Comparison of ENCODE assay signal across 12 mouse cellular contexts in the genomic region with DNA sequence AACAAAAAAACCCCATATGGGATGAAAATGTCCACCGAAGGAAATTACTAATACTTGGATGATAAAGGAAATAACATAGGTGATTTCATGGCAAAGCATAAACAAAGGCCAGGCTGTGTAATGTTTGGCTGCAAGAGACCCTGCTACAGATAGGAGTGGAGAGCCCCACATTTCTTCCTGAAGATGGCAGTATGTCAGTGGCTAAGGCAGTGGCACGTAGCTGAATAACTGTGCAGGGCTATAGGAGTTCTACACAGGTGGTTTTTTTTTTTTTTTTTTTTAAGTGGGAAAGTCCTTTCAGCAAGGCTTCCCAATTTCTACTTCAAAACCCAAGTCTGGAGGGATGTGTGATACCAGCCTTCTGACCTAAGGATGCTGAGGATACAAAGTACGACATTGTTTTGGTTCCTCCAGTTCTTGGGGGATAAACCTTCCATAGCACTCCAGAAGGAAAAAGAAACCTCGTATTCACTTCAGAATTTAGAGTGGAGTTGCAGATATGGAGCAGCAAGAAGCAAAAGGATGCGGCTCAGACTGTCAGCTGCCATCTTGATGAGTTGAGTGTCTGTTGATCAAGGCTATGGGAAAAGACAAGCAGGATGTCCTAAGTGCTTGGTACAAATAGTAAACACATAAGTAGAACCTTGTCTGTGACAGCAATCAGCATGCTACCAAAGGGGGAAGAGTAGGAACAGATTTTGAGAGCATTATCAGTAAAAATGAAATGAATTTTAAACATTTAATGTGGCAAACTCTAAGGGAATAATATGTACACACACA. TPM values are rescaled to one million over a fixed set of nuclear protein-coding genes. Genes with fewer than 3 reads are reported as not detected.
DNase-seq lines count a peak whose midpoint lies in the region; ATAC-seq and TF ChIP-seq lines count a peak whose summit lies in the region.
"Had no signal": no experiment of that assay in that cellular context is flagged by ENCODE, and none has a peak within 500 bp of the region (broad histone marks: within the 10 kb centered on the region; RNA-seq: fewer than 3 reads in every experiment).

No protein-coding gene starts in this region.

- no peaks in the 10 kb centered on the region for H3K27me3 ChIP-seq in lung, embryonic 14.5 days (ENCODE audit: insufficient read depth, low read length)
- H3K27me3 ChIP-seq in limb, embryonic 14.5 days (ENCODE audit: control insufficient read depth, insufficient read depth, low read length), result no peaks in the 10 kb centered on the region
- H3K27me3 ChIP-seq: heart, embryonic 15.5 days had no signal

- no peak for TF ChIP-seq POLR2A in brain, embryonic 14.5 days (IDR thresholded peaks at IDR 0.05; ENCODE audit: borderline replicate concordance, extremely low read depth, insufficient read depth, insufficient read length, poor library complexity, severe bottlenecking)
- TF ChIP-seq POLR2A in limb, embryonic 14.5 days (IDR thresholded peaks at IDR 0.05; ENCODE audit: borderline replicate concordance, extremely low read depth, insufficient read depth, insufficient read length), result no peak

- WGBS in lung, embryonic 14.5 days, result 35% methylated on average over 5 of the region's 5 CpGs
- 63% methylated on average over 5 of the region's 5 CpGs for WGBS in limb, embryonic 14.5 days

- H3K4me2 ChIP-seq in lung, embryonic 14.5 days, result no peak overlapping the region
- H3K4me2 ChIP-seq in limb, embryonic 14.5 days (replicated peaks; ENCODE audit: low read depth, low read length, severe bottlenecking), result no peak overlapping the region
- H3K4me2 ChIP-seq: heart, embryonic 15.5 days had no signal

- H3K9me3 ChIP-seq in lung, embryonic 14.5 days (ENCODE audit: low read depth, low read length), result no peaks in the 10 kb centered on the region
- no peaks in the 10 kb centered on the region for H3K9me3 ChIP-seq in limb, embryonic 14.5 days (ENCODE audit: control insufficient read depth, low read length)
- H3K9me3 ChIP-seq: G1E; heart, embryonic 15.5 days had no signal

- DNase-seq in frontal cortex, postnatal 10 days (ENCODE audit: low spot score in 2 of 2), result no peak
- peak; percentile 61 for DNase-seq in lung, embryonic 14.5 days
- DNase-seq in lung, adult 18-20 months, result no peak
- DNase-seq in brain, embryonic 14.5 days (ENCODE audit: low read depth), result peak; percentile 76
- DNase-seq in limb, embryonic 14.5 days (ENCODE audit: low spot score), result peak; percentile 52
- DNase-seq in spleen, adult 18-20 months, result no peak
- no peak for DNase-seq in cerebellum, adult 9-11 months
- DNase-seq: cerebellum, postnatal 25 days had no signal

- no peaks in the 10 kb centered on the region for H3K36me3 ChIP-seq in lung, embryonic 14.5 days (ENCODE audit: insufficient read depth)
- no peaks in the 10 kb centered on the region for H3K36me3 ChIP-seq in limb, embryonic 14.5 days (ENCODE audit: control insufficient read depth, insufficient read depth, low read length)
- H3K36me3 ChIP-seq: G1E; heart, embryonic 15.5 days had no signal

- peak; percentile 62 for TF ChIP-seq CTCF in lung, embryonic 14.5 days (IDR thresholded peaks at IDR 0.05; ENCODE audit: low read depth)
- peak; percentile 59; the same call in 1 of the 2 replicates for TF ChIP-seq CTCF in brain, embryonic 14.5 days (IDR thresholded peaks at IDR 0.05; ENCODE audit: borderline replicate concordance, extremely low read depth, insufficient read depth, insufficient read length)

- H3K4me3 ChIP-seq in lung, embryonic 14.5 days (ENCODE audit: low read depth, low read length), result no peak overlapping the region
- H3K4me3 ChIP-seq in limb, embryonic 14.5 days (replicated peaks; ENCODE audit: low read length), result no peak overlapping the region
- H3K4me3 ChIP-seq: heart, embryonic 15.5 days had no signal

- no peak overlapping the region for H3K27ac ChIP-seq in lung, embryonic 14.5 days (ENCODE audit: low read depth)
- H3K27ac ChIP-seq in limb, embryonic 14.5 days (replicated peaks; ENCODE audit: low read depth, low read length), result no peak overlapping the region
- H3K27ac ChIP-seq: heart, embryonic 15.5 days had no signal

- H3K4me1 ChIP-seq in lung, embryonic 14.5 days (ENCODE audit: insufficient read depth), result no peaks in the 10 kb centered on the region
- H3K4me1 ChIP-seq in limb, embryonic 14.5 days (ENCODE audit: control insufficient read depth, insufficient read depth, low read length), result no peaks in the 10 kb centered on the region
- H3K4me1 ChIP-seq: heart, embryonic 15.5 days had no signal

- no peak overlapping the region for H3K9ac ChIP-seq in lung, embryonic 14.5 days
- no peak overlapping the region for H3K9ac ChIP-seq in limb, embryonic 14.5 days (ENCODE audit: low read depth, low read length, severe bottlenecking)
- H3K9ac ChIP-seq: heart, embryonic 15.5 days had no signal

- ATAC-seq in frontal cortex, adult (ENCODE audit: low TSS enrichment), result peak; percentile 83
- peak; percentile 84 for ATAC-seq in lung, embryonic 14.5 days (ENCODE audit: insufficient read depth)
- ATAC-seq in limb, embryonic 14.5 days (ENCODE audit: low FRiP score, low read depth), result no peak

RNA-seq across cellular contexts. Expression of gene Ccdc54, which starts 48.2 kb away (rescaled TPM):
- polyA plus RNA-seq in lung, embryonic 14.5 days (2014; fragmentation: Nextera tagmentation; extraction: Ambion mirVana), result not detected in 2 replicates
- not detected in 2 replicates for polyA plus RNA-seq in brain, embryonic 14.5 days (2012; rRNA removed)
- polyA plus RNA-seq in limb, embryonic 14.5 days (2012; rRNA removed), result not detected in 2 replicates
- not detected in 2 replicates for polyA plus RNA-seq in limb, embryonic 14.5 days (2014; fragmentation: Nextera tagmentation; extraction: Ambion mirVana)
- polyA plus RNA-seq: G1E; heart, embryonic 15.5 days; liver, adult 2 months had no signal

Comparison
In these comparisons a context has a peak if more than half of its experiments do, and no peak if none do; other contexts are left out.
1. DNase-seq: peak in lung, embryonic 14.5 days (single experiment), brain, embryonic 14.5 days (single experiment) and limb, embryonic 14.5 days (single experiment); none in frontal cortex, postnatal 10 days (0 of 2), lung, adult 18-20 months (0 of 2), spleen, adult 18-20 months (0 of 2) and cerebellum, adult 9-11 months (single experiment).